Mouse (Mus musculus) hindbrain, embryonic 15.5 days (tissue): ENCODE measurements around the gene Was. TPM values are rescaled to one million over a fixed set of nuclear protein-coding genes. Genes with fewer than 3 reads are reported as not detected.
"Not testable (repeated sequence)": the region's sequence is repeated elsewhere in the genome, so short reads cannot be mapped to it uniquely, and the experiment has no call there.

Experiments used
- ATAC-seq: fragments of 200-750 bp; cut with Nextera tagmentation; 2 replicates; pipeline ENCODE4 v1.8.0; 2017; ENCODE audit warnings: low read depth, moderate number of reproducible peaks, moderate TSS enrichment; ENCODE audit not compliant: low FRiP score
- H3K27ac ChIP-seq: fragments of 300-500 bp; sonication (generic); replicated peaks from 2 replicates; pipeline ENCODE4 v1.5.1; 2015; ENCODE audit warnings: mild to moderate bottlenecking, inconsistent platforms
- H3K27me3 ChIP-seq: fragments of 300-500 bp; sonication (generic); 2 replicates; pipeline ENCODE4 v1.6.1; 2015; ENCODE audit warnings: control low read depth, inconsistent platforms
- H3K36me3 ChIP-seq: fragments of 300-500 bp; sonication (generic); 2 replicates; pipeline ENCODE4 v1.6.1; 2015; ENCODE audit warnings: control low read depth, inconsistent platforms
- H3K4me1 ChIP-seq: fragments of 300-500 bp; sonication (generic); replicated peaks from 2 replicates; pipeline ENCODE4 v1.6.1; 2015; ENCODE audit warnings: control low read depth, inconsistent platforms
- H3K4me2 ChIP-seq: fragments of 300-500 bp; sonication (generic); 2 replicates; pipeline ENCODE4 v1.6.1; 2015; ENCODE audit warnings: moderate library complexity, mild to moderate bottlenecking, inconsistent platforms
- H3K4me3 ChIP-seq: fragments of 300-500 bp; sonication (generic); 2 replicates; pipeline ENCODE4 v1.5.1; 2015; ENCODE audit warnings: mild to moderate bottlenecking, inconsistent platforms
- H3K9ac ChIP-seq: fragments of 300-500 bp; sonication (generic); 2 replicates; pipeline ENCODE4 v1.6.1; 2015; ENCODE audit warnings: inconsistent platforms
- H3K9me3 ChIP-seq: fragments of 300-500 bp; sonication (generic); 2 replicates; pipeline ENCODE4 v1.6.1; 2016; ENCODE audit warnings: control low read depth, inconsistent platforms
- WGBS: fragments of 180-500 bp; shearing (Covaris S2); methylation state at CpG from one replicate; pipeline ENCODE4 v1.1.7; 2015; 5-methylcytosine and 5-hydroxymethylcytosine counted together
- polyA plus RNA-seq: library from polyadenylated mRNA; unstranded; fragments of >200 nt; fragmentation: Nextera tagmentation; extraction: Ambion mirVana; gene quantifications from 2 replicates; pipeline ENCODE4 v1.2.1, GENCODE M21; 2015

Gene Was
- polyA plus RNA-seq, 1 experiment from 2014 or later = 0.13 TPM

- no peak overlapping the region for H3K9ac ChIP-seq
- no peaks in the 10 kb centered on the region for H3K9me3 ChIP-seq
- H3K36me3 ChIP-seq = peaks cover 7% of the 10 kb centered on the region; the same call in 1 of the 2 replicates
- H3K4me2 ChIP-seq = no peak overlapping the region
- no peaks in the 10 kb centered on the region for H3K27me3 ChIP-seq
- H3K4me3 ChIP-seq = no peak overlapping the region
- H3K4me1 ChIP-seq = peaks cover 4% of the 10 kb centered on the region
- WGBS = 96% methylated on average over 1 of the region's 1 CpGs
- no peak overlapping the region for H3K27ac ChIP-seq
- ATAC-seq = no peak
Observed at GRCm38 (mm10) chrX:8069166-8069565, 21.1 kb downstream of the Was start.

GRCm38 (mm10) chrX:8051044-8051781 is 39.1 kb downstream of the Was start:
- ATAC-seq, H3K9me3 ChIP-seq, H3K27ac ChIP-seq, H3K4me3 ChIP-seq, H3K4me2 ChIP-seq, H3K27me3 ChIP-seq, H3K36me3 ChIP-seq, H3K4me1 ChIP-seq, H3K9ac ChIP-seq: not testable (repeated sequence)
- WGBS = 87% methylated on average over 8 of the region's 8 CpGs

GRCm38 (mm10) chrX:8033009-8033408 is 57.3 kb downstream of the Was start:
- H3K27ac ChIP-seq = no peak overlapping the region
- H3K4me3 ChIP-seq = no peak overlapping the region
- H3K36me3 ChIP-seq = no peaks in the 10 kb centered on the region
- 86% methylated on average over 1 of the region's 1 CpGs for whole genome bisulfite sequencing
- H3K27me3 ChIP-seq = no peaks in the 10 kb centered on the region
- H3K9me3 ChIP-seq = no peaks in the 10 kb centered on the region
- no peaks in the 10 kb centered on the region for H3K4me1 ChIP-seq
- ATAC-seq = no peak
- no peak overlapping the region for H3K4me2 ChIP-seq
- H3K9ac ChIP-seq = no peak overlapping the region

Other genes starting within 250 kb of the Was start
- 48.1 and 48.3 TPM in 2 replicates for gene Otud5, start 249.1 kb downstream of the Was start, polyA plus RNA-seq
- 24.8 and 25.8 TPM in 2 replicates for gene Pim2, start 212.2 kb downstream of the Was start, polyA plus RNA-seq
- 45.7 and 47.7 TPM in 2 replicates for gene Slc35a2, start 206.5 kb downstream of the Was start, polyA plus RNA-seq
- 199 and 209 TPM in 2 replicates for gene Pqbp1, start 191.2 kb downstream of the Was start, polyA plus RNA-seq
- 155 and 158 TPM in 2 replicates for gene Timm17b, start 191.1 kb downstream of the Was start, polyA plus RNA-seq
- gene Gm10491, start 182.7 kb downstream of the Was start, polyA plus RNA-seq = not detected in 2 replicates
- not detected in 2 replicates for gene Gm10490, start 181.0 kb downstream of the Was start, polyA plus RNA-seq
- 294 and 338 TPM in 2 replicates for gene Pcsk1n, start 170.7 kb downstream of the Was start, polyA plus RNA-seq
- 0.14 TPM in 1 of 2 replicates, not detected in the other for gene Eras, start 161.9 kb downstream of the Was start, polyA plus RNA-seq
- 68.0 and 73.6 TPM in 2 replicates for gene Hdac6, start 142.6 kb downstream of the Was start, polyA plus RNA-seq
- 0.22 TPM in 1 of 2 replicates, not detected in the other for gene Gata1, start 112.4 kb downstream of the Was start, polyA plus RNA-seq
- 0.25 and 0.79 TPM in 2 replicates for gene Glod5, start 72.0 kb downstream of the Was start, polyA plus RNA-seq
- 40.5 and 40.6 TPM in 2 replicates for gene Suv39h1, start 15.7 kb downstream of the Was start, polyA plus RNA-seq
- gene Wdr13, start 42.4 kb upstream of the Was start, polyA plus RNA-seq = 60.2 and 65.5 TPM in 2 replicates
- 289 and 303 TPM in 2 replicates for gene Rbm3, start 55.4 kb upstream of the Was start, polyA plus RNA-seq
- gene Tbc1d25, start 85.7 kb upstream of the Was start, polyA plus RNA-seq = 22.7 and 25.7 TPM in 2 replicates
- gene Ebp, start 103.0 kb upstream of the Was start, polyA plus RNA-seq = 29.9 and 32.9 TPM in 2 replicates
- gene Porcn, start 116.0 kb upstream of the Was start, polyA plus RNA-seq = 47.0 and 52.9 TPM in 2 replicates
- gene Ftsj1, start 161.9 kb upstream of the Was start, polyA plus RNA-seq = 48.8 and 51.0 TPM in 2 replicates
- gene Slc38a5, start 180.6 kb upstream of the Was start, polyA plus RNA-seq = 39.5 and 42.0 TPM in 2 replicates
- gene Ssxb10, start 236.9 kb upstream of the Was start, polyA plus RNA-seq = not detected in 2 replicates